Mouse (Mus musculus) urinary bladder, adult 2 months (tissue): Measurements from ENCODE around the gene Cenpa. TPM values are rescaled to one million over a fixed set of nuclear protein-coding genes. Genes with fewer than 3 reads are reported as not detected.
A peak's percentile ranks its signal among the peaks of the same experiment; 100 is the strongest.

Experiments used
- DNase-seq: peaks from one replicate; pipeline ENCODE4 v3.0.0; 2022; ENCODE audit warnings: low spot score
- polyA plus RNA-seq: library from polyadenylated mRNA; depleted of rRNA; stranded (reverse); fragments of >200 nt; gene quantifications from 2 replicates; pipeline ENCODE4 v1.2.3, GENCODE M21; 2012; rRNA removed

Cenpa gene
- polyA plus RNA-seq: 7.9 and 9.9 TPM in 2 replicates

DNA sequence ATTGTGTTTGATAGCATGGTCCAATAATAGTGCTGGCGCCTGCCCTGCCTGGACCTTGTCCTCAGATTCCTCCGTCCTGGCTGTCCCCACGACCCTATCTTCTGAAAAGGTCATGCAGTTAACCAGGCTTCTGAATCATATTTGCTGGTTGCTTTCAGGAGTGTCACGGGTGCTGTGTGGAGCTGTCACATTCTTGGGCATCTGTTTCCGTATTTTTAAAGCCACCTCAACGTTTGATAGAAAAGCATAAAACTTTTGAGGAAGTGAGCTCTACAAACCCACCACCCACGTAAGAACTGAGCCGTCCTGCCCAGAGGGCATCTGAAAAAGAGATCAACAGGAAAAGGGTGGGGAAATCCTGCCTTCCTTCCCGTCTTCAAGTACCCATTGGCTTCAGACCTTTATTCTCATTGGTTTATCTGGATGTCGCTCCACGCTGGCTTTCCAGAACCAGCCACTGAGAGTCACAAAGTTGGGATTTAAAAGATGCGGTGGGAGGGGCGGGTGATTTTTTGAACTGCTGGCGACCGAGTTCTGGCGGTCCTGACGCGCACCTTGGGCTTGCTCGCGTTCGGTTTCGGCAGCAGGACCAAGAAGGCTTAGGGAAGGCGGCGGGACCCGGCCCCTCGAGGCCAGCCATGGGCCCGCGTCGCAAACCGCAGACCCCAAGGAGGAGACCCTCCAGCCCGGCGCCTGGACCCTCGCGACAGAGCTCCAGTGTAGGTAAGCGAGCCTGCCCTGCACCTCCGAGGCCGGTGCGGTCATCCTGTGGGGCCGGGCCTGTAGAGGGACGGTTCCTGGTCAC lies at the start of gene Cenpa:
TSS of gene Cenpa (plus strand) at position 387 of the 805 bp plus-strand sequence.
- DNase-seq: peak; percentile 59

DNA sequence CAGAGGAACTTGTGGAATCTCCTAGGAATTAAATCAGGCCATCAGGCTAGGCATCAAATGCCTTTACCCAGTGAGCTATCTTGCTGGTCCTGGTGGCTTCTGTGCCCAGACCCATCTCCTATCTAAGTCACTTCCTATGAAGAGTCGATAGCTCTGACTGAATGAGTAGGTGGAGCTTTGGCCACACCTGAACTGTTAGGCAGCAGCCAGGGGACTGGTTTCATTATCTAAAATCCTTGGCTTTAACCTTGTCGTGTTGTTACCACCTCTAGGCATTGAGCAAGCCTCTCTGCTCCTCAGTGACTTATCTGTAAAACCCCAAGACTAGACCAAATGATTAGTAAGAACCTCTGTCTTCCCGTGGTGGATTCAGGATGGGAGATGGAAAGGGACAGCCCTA lies 49.2 kb upstream of the Cenpa start:
- no peak for DNase-seq

- DNase-seq: no peak
Observed at GRCm38 (mm10) chr5:30617851-30618250, 48.7 kb upstream of the Cenpa start.

DNA sequence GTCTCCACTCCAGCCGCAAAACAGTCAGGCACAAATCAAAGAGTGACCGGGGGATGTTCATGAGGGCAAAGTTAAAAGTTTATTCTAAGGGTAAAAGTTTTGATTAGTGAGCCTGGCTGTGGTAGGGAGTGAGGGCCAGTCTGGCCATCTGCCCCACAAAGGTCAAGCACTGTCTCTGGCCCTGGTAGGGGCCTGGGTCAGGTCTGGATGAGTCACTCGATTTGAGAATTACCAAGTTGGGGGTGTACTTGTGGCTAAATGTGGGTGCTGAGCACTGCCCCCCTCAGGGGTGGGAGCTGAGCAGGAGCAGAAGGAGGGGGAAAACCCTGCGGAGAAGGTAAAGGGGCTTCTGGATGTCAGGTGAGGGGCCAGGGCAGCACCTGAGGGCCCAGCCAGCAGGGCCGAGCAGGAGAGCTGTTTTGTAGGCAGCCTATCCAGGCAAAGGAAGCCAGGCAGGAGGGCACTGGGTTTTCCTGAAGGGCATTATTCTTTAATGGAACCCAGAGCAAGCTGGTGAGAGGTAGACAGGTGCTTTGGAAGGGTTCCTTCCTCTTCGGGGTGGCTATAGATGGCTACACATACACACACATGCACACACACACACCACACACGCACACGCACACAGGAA lies 48.1 kb upstream of the Cenpa start:
- no peak for DNase-seq

DNA sequence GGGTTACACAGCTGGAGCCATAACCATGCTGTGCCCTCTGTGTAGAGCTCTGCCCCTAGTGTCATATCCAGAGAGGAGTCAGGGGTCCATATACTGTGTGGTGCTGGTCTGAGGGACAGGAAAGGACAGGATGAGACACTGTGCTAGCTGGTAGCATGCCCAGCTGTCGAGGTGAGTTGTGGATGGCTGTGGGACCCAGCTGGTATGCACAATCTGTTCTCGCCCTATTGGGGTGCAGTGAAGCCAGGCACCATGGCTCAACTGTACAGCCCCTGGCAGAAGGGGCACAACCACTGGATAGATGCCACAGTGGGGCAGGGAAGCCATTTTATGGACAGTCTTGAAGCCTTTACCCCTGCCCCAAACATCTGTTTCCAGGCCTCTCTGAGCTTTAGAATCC lies 47.4 kb upstream of the Cenpa start:
- no peak for DNase-seq

- DNase-seq: no peak
Observed at GRCm38 (mm10) chr5:30620567-30620966, 46.0 kb upstream of the Cenpa start.

DNA sequence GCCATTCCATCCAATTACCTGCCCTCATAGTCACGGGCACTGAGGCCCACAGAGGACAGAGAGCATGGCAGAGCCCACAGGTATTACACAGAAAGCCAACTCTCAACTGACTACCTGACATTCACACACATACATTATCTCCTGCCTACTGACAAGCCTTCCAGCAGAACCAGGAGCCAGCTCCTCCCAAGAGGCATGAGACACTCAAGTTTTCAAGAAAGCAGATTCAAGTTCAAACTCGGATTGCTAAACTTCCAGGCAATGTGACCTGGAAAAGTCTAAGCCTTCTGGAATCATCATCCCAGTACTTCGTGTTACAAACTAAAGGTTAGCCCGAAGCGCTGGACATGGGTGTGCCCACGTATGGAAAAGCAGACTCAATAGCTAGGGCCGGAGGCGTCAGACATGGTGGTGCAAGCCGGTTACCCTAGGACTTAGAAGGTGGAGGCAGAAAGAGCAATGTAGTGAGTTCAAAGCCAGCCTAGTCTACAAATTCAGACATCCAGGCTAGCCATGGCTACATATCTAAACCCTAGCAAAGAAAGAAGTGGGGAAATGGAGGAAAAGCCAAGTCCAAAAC lies 45.3 kb upstream of the Cenpa start:
- DNase-seq: no peak

DNA sequence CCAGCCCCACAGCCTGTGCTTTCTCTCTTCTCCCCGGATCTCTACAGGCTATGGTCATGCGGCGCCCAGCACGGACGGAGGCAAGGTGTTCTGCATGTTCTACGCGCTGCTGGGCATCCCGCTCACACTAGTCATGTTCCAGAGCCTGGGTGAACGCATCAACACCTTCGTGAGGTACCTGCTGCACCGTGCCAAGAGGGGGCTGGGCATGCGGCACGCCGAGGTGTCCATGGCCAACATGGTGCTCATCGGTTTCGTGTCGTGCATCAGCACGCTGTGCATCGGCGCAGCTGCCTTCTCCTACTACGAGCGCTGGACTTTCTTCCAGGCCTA lies 44.8 kb upstream of the Cenpa start:
- no peak for DNase-seq

GRCm38 (mm10) chr5:30622177-30622840 lies 44.3 kb upstream of the Cenpa start:
- no peak for DNase-seq

GRCm38 (mm10) chr5:30622841-30623185 lies 43.8 kb upstream of the Cenpa start:
- DNase-seq: no peak

DNA sequence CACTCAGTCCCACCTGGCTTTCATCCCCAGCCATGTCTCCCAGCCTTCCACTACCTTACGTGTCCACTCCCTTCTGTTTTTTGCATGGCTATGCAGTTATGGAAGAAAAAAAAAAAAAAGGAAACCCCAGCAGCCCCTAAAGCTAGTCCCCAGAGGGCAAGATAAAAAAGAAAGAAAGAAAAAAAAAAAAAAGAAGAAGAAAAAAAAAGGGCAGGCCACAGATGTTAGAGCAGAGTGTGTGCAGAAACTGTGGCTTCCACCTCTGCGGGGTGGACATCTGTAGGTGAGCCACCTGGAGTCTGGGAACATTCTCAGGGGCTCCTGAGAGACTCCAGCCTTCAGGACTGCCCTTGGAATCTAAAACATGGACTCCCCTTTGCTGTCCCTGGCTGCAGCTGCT lies 43.2 kb upstream of the Cenpa start:
- no peak for DNase-seq

DNA sequence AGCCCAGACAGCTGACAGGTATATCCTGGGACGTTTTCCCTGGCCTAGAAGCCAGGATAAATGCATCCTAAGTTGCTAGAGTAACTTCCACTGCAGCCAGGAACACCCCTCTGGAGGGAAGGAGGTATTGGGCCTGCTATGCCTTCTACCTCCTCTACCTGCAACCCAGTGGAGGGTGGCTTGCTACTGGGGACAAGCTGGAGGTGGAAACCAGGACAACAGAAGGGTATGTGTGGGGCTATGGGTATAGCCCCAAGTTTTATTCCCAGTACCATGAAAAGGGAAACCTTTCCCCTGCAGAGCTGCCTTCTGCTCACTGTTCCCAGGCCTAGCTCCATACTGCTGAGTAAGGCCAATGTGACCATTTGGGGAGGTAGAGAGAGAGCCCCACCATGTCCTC lies 42.3 kb upstream of the Cenpa start:
- no peak for DNase-seq

- DNase-seq: no peak
Observed at GRCm38 (mm10) chr5:30624908-30625307, 41.7 kb upstream of the Cenpa start.

- DNase-seq: no peak
Observed at GRCm38 (mm10) chr5:30625379-30625778, 41.2 kb upstream of the Cenpa start.

GRCm38 (mm10) chr5:30626331-30627105 lies 40.1 kb upstream of the Cenpa start:
- no peak for DNase-seq

GRCm38 (mm10) chr5:30628511-30628910 lies 38.1 kb upstream of the Cenpa start:
- no peak for DNase-seq

- DNase-seq: no peak
Observed at GRCm38 (mm10) chr5:30630401-30630800, 36.2 kb upstream of the Cenpa start.

- DNase-seq: no peak
Observed at GRCm38 (mm10) chr5:30632134-30632533, 34.4 kb upstream of the Cenpa start.

DNA sequence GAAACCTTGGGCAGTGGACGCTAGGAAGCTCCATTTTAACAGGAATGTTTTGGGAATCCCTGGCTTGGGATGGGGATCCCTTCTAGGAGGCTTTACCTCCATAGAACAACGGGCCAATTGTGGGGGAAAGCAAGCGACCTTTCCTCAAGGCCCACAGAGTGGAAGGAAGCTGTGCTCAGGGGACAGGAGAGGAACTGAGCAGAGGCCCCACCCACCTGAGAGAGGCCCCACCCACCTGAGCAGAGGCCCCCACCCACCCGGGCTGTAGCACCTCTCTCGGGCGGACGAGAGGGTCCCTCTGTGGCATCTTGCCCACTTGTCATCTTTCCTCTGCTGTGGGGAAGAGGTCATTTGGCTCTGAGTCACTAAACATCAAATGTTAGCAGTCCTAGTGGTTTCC lies 29.6 kb upstream of the Cenpa start:
- DNase-seq: no peak

DNA sequence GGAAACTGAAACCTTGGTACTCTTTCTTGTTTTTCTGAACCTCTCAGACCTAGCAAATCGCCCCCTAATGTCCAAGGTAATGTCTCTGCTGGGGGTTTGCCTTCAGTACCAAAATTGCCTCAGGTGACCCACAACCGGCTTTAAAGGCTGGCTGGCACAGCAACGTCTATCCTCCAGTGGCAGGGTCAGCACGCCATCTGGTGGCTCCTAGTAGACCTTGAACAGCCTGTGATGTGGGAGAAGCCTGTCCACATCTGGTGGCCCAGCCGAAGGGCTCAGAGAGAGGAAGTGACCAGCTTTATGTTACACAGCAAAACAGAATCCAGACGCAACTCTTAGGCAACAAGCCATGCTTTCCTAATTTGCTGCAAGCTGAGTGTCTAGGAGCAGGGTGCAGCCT lies 28.5 kb upstream of the Cenpa start:
- peak; percentile 63 for DNase-seq

DNA sequence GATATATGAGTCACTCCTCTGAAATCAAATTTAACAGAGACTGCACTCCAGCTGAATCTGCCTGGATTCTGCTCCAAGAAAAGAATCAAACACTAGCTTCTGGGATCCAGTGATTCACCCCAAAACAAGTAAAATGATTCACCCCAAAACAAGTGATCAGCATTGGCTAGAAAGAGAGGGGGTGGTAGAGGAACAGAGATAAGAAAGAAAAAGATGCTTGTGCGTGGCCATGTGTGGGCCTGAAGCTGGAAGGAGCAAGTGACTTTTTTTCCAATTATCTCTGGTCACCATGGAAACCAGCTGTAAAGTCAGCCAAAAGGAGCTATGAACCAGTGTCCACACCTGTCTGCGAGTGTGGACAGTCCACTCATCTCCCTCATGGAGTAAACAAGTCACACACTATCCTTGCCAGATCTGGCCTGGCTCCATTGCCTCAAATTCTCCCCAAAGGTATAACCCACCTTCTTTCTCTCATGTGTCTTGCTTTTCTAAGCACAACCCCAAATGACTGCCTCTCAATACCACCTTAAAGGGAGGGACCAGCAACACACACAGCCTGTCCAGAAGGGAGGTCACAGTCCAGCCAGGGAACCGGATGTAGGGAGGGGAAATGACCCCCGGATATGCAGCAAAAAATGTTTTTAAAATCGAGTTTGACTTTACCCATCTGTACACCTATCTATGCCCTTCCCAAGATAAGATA lies 22.9 kb upstream of the Cenpa start:
- no peak for DNase-seq
